Mouse (Mus musculus): ENCODE results near the gene Plpp1. TPM values are rescaled to one million over a fixed set of nuclear protein-coding genes. Genes with fewer than 3 reads are reported as not detected.

Gene Plpp1
- polyA plus RNA-seq (2017; shearing (Covaris generic)) = 0.64 TPM

GRCm38 (mm10) chr13:112800597-112801380 lies at the start of gene Plpp1:
Gene Plpp1 (plus strand): TSS chr13:112800792.

Other genes starting within 250 kb of the Plpp1 start
- not detected for gene Il31ra, start 206.4 kb upstream of the Plpp1 start, polyA plus RNA-seq (2017; shearing (Covaris generic))
- not detected for gene Ddx4, start 148.3 kb upstream of the Plpp1 start, polyA plus RNA-seq (2017; shearing (Covaris generic))
- gene Slc38a9, start 140.0 kb upstream of the Plpp1 start, polyA plus RNA-seq (2017; shearing (Covaris generic)) = 25.3 TPM
- 68.2 TPM for gene Mtrex, start 126.6 kb downstream of the Plpp1 start, polyA plus RNA-seq (2017; shearing (Covaris generic))
- 20.8 TPM for gene Dhx29, start 126.7 kb downstream of the Plpp1 start, polyA plus RNA-seq (2017; shearing (Covaris generic))
- 2.2 TPM for gene Ccno, start 187.0 kb downstream of the Plpp1 start, polyA plus RNA-seq (2017; shearing (Covaris generic))
- not detected for gene Mcidas, start 193.1 kb downstream of the Plpp1 start, polyA plus RNA-seq (2017; shearing (Covaris generic))
- not detected for gene Cdc20b, start 234.3 kb downstream of the Plpp1 start, polyA plus RNA-seq (2017; shearing (Covaris generic))
- gene Gpx8, start 245.6 kb downstream of the Plpp1 start, polyA plus RNA-seq (2017; shearing (Covaris generic)) = not detected